Mouse (Mus musculus): ENCODE measurements at regions not wholly inside any gene's neighbourhood (a gene's known extent, or its start where the extent isn't known, plus 50 kb on each side); places are given as distances from the start of the nearest gene placed in this dataset.

- no peak for DNase-seq (ENCODE audit: low spot score in 2 of 2)
- intact Hi-C loops (cut with DNase I): no loop called here
Observed at GRCm38 (mm10) chr11:90802569-90803363, 114.6 kb upstream of the Tom1l1 start.

- DNase-seq (ENCODE audit: low spot score in 2 of 2): no peak
- intact Hi-C loops (cut with DNase I): no loop called here
Observed at GRCm38 (mm10) chr11:90797577-90797976, 109.4 kb upstream of the Tom1l1 start.

- intact Hi-C loops (cut with DNase I): loop anchor here (10.0 kb wide), 1 partner anchor 501 kb away; no protein-coding TSS in a partner anchor
- no peak for DNase-seq (ENCODE audit: low spot score in 2 of 2)
Observed at GRCm38 (mm10) chr11:90783537-90783936, 95.4 kb upstream of the Tom1l1 start.

- intact Hi-C loops (cut with DNase I): loop anchor here (10.0 kb wide), 1 partner anchor 502 kb away; no protein-coding TSS in a partner anchor
- DNase-seq (ENCODE audit: low spot score in 2 of 2): peak; percentile 31 to 38
Observed at GRCm38 (mm10) chr11:90782975-90783374, 94.8 kb upstream of the Tom1l1 start.

- peak in 1 of 2 experiments; percentile 64 for DNase-seq (ENCODE audit: low spot score in 2 of 2)
- intact Hi-C loops (cut with DNase I): no loop called here
Observed at GRCm38 (mm10) chr11:90775752-90776151, 87.6 kb upstream of the Tom1l1 start.

- intact Hi-C loops (cut with DNase I): no loop called here
- DNase-seq (ENCODE audit: low spot score in 2 of 2): peak in 1 of 2 experiments; percentile 66
Observed at GRCm38 (mm10) chr11:90755981-90756380, 67.8 kb upstream of the Tom1l1 start.

GRCm38 (mm10) chr11:90748448-90748847, 60.3 kb upstream of the Tom1l1 start:
- DNase-seq (ENCODE audit: low spot score in 2 of 2): no peak
- intact Hi-C loops (cut with DNase I): no loop called here

GRCm38 (mm10) chr11:90741952-90742617, 53.9 kb upstream of the Tom1l1 start:
- intact Hi-C loops (cut with DNase I): no loop called here
- no peak for DNase-seq (ENCODE audit: low spot score in 2 of 2)

GRCm38 (mm10) chr11:90739501-90739900, 51.3 kb upstream of the Tom1l1 start:
- DNase-seq (ENCODE audit: low spot score in 2 of 2): no peak
- intact Hi-C loops (cut with DNase I): no loop called here

GRCm38 (mm10) chr11:90738741-90739140, 50.6 kb upstream of the Tom1l1 start:
- DNase-seq (ENCODE audit: low spot score in 2 of 2): no peak
- intact Hi-C loops (cut with DNase I): no loop called here
